Mouse (Mus musculus) liver, postnatal 0 days (tissue): ENCODE measurements around the gene Ralgapa2.

Source experiments
- CTCF ChIP-seq: sonication (generic); IDR thresholded peaks from 2 replicates; pipeline ENCODE4 v1.5.1; 2016; ENCODE audit warnings: antibody characterized with exemption, low read depth
- EP300 ChIP-seq: IDR thresholded peaks from 2 replicates; pipeline ENCODE4 v1.6.1; 2016; ENCODE audit warnings: antibody characterized with exemption, low read depth, mild to moderate bottlenecking

GRCm38 (mm10) chr2:146533118-146533949 is 21.2 kb upstream of the Ralgapa2 start:
- TF ChIP-seq CTCF (no peak), EP300 (no peak)
